Mouse (Mus musculus) Patski (cell line): Measurements from ENCODE around the gene Hat1. TPM values are rescaled to one million over a fixed set of nuclear protein-coding genes. Genes with fewer than 3 reads are reported as not detected.

ENCODE experiments used
- ATAC-seq: fragments of 100-300 bp; one replicate; pipeline ENCODE4 v1.8.0; 2021
- CTCF ChIA-PET: fragments of 350-600 bp; sonication (Branson Sonifier 250); formaldehyde crosslinking; loops from one replicate; lab custom pipeline; 2022; ENCODE audit warnings: inconsistent platforms; lab: Charles Lee
- POLR2A ChIA-PET: fragments of 350-600 bp; sonication (Branson Sonifier 250); formaldehyde crosslinking; loops from one replicate; lab custom pipeline; 2022; ENCODE audit warnings: antibody characterized with exemption, inconsistent platforms; lab: Charles Lee
- DNase-seq: peaks from one replicate; pipeline ENCODE4 v3.0.0-alpha.2; 2011; ENCODE audit warnings: low read depth, low spot score
- H3K27me3 ChIP-seq: fragments of 371-371 bp; one replicate; pipeline ENCODE4 v1.5.1; 2021
- CTCF ChIP-seq: fragments of 100-300 bp; IDR thresholded peaks from one replicate; pipeline ENCODE4 v1.5.1; 2021
- in situ Hi-C: fragments of 300-500 bp; cut with MboI; formaldehyde crosslinking; loops from 3 replicates; pipeline ENCODE4 v1.11.1; 2018; ENCODE audit warnings: low pct_unique_long_range_greater_than_20kb, mixed read lengths
- polyA plus RNA-seq: library from polyadenylated mRNA; unstranded; gene quantifications from one replicate; pipeline ENCODE4 v1.2.3, GENCODE M21; 2021

Gene Hat1
- polyA plus RNA-seq, 1 experiment from 2014 or later: 66.8 TPM

- H3K27me3 ChIP-seq: no peaks in the 10 kb centered on the region
- CTCF ChIA-PET: no interaction called here
- in situ Hi-C loops: no loop called here
- no peak for ATAC-seq
- POLR2A ChIA-PET: interaction anchor here (0.6 kb wide), 1 partner anchor 79 kb away, joined by 3 read pairs; no protein-coding TSS in a partner anchor
- no peak for DNase-seq
- TF ChIP-seq CTCF: no peak
These were observed 72.4 kb downstream of the Hat1 start for GRCm38 (mm10) chr2:71461139-71461538.

GRCm38 (mm10) chr2:71461589-71461988 is 72.8 kb downstream of the Hat1 start:
- TF ChIP-seq CTCF: no peak
- ChIA-PET POLR2A (no interaction called here), CTCF (interaction anchor here (1.3 kb wide), 1 partner anchor 82 kb away, joined by 3 read pairs; no protein-coding TSS in a partner anchor)
- DNase-seq: no peak
- in situ Hi-C loops: no loop called here
- H3K27me3 ChIP-seq: no peaks in the 10 kb centered on the region
- no peak for ATAC-seq

- CTCF ChIA-PET: interaction anchor here (1.3 kb wide), 1 partner anchor 81 kb away, joined by 3 read pairs; no protein-coding TSS in a partner anchor
- no peaks in the 10 kb centered on the region for H3K27me3 ChIP-seq
- POLR2A ChIA-PET: no interaction called here
- in situ Hi-C loops: no loop called here
- no peak for TF ChIP-seq CTCF
- no peak for DNase-seq
- ATAC-seq: no peak
These were observed 73.3 kb downstream of the Hat1 start for GRCm38 (mm10) chr2:71462066-71462465.

- no peaks in the 10 kb centered on the region for H3K27me3 ChIP-seq
- ChIA-PET POLR2A (no interaction called here), CTCF (interaction anchor here (1.3 kb wide), 1 partner anchor 81 kb away, joined by 3 read pairs; no protein-coding TSS in a partner anchor)
- in situ Hi-C loops: no loop called here
- TF ChIP-seq CTCF: no peak
- ATAC-seq (no peak), DNase-seq (no peak)
These were observed 73.8 kb downstream of the Hat1 start for GRCm38 (mm10) chr2:71462553-71462952.

GRCm38 (mm10) chr2:71466103-71466502 is 77.3 kb downstream of the Hat1 start:
- no peak for ATAC-seq
- no peaks in the 10 kb centered on the region for H3K27me3 ChIP-seq
- in situ Hi-C loops: no loop called here
- ChIA-PET POLR2A (no interaction called here), CTCF (no interaction called here)
- no peak for DNase-seq
- no peak for TF ChIP-seq CTCF

- no peaks in the 10 kb centered on the region for H3K27me3 ChIP-seq
- POLR2A ChIA-PET: no interaction called here
- CTCF ChIA-PET: no interaction called here
- ATAC-seq (no peak), DNase-seq (no peak)
- TF ChIP-seq CTCF: no peak
- in situ Hi-C loops: no loop called here
These were observed 78.2 kb downstream of the Hat1 start for GRCm38 (mm10) chr2:71466861-71467450.

GRCm38 (mm10) chr2:71471094-71471493 is 82.3 kb downstream of the Hat1 start:
- in situ Hi-C loops: no loop called here
- TF ChIP-seq CTCF: no peak
- no peaks in the 10 kb centered on the region for H3K27me3 ChIP-seq
- DNase-seq: no peak
- ChIA-PET POLR2A (no interaction called here), CTCF (no interaction called here)
- no peak for ATAC-seq

GRCm38 (mm10) chr2:71473830-71474229 is 85.1 kb downstream of the Hat1 start:
- ATAC-seq (no peak), DNase-seq (no peak)
- no peak for TF ChIP-seq CTCF
- no peaks in the 10 kb centered on the region for H3K27me3 ChIP-seq
- in situ Hi-C loops: no loop called here
- ChIA-PET CTCF (no interaction called here), POLR2A (interaction anchor here (0.6 kb wide), 1 partner anchor 42 kb away, joined by 5 read pairs; no protein-coding TSS in a partner anchor)

GRCm38 (mm10) chr2:71474345-71474744 is 85.6 kb downstream of the Hat1 start:
- DNase-seq (peak; percentile 47), ATAC-seq (peak; percentile 39)
- in situ Hi-C loops: no loop called here
- no peaks in the 10 kb centered on the region for H3K27me3 ChIP-seq
- no peak for TF ChIP-seq CTCF
- ChIA-PET CTCF (no interaction called here), POLR2A (interaction anchor here (0.6 kb wide), 1 partner anchor 42 kb away, joined by 5 read pairs; no protein-coding TSS in a partner anchor)

- in situ Hi-C loops: no loop called here
- no peak for ATAC-seq
- ChIA-PET POLR2A (no interaction called here), CTCF (no interaction called here)
- no peak for DNase-seq
- TF ChIP-seq CTCF: no peak
- no peaks in the 10 kb centered on the region for H3K27me3 ChIP-seq
These were observed 86.6 kb downstream of the Hat1 start for GRCm38 (mm10) chr2:71475311-71475710.

- ChIA-PET POLR2A (no interaction called here), CTCF (no interaction called here)
- DNase-seq (no peak), ATAC-seq (no peak)
- in situ Hi-C loops: no loop called here
- TF ChIP-seq CTCF: no peak
- no peaks in the 10 kb centered on the region for H3K27me3 ChIP-seq
These were observed 87.0 kb downstream of the Hat1 start for GRCm38 (mm10) chr2:71475760-71476159.
